Mouse (Mus musculus): ENCODE results near the gene Baz2b. TPM values are rescaled to one million over a fixed set of nuclear protein-coding genes. Genes with fewer than 3 reads are reported as not detected.

The Baz2b gene
- polyA plus RNA-seq, 1 experiment from 2014 or later = 22.1 TPM

GRCm38 (mm10) chr2:60041485-60042274 is 168.0 kb downstream of the Baz2b start:
- no peak for ATAC-seq
- Histone ChIP-seq H3K9ac (no peak overlapping the region), H3K4me3 (no peak overlapping the region), H3K36me3 (no peaks in the 10 kb centered on the region), H3K27ac (no peak overlapping the region), H3K9me3 (replicated peaks) (no peaks in the 10 kb centered on the region), H3K27me3 (replicated peaks) (no peaks in the 10 kb centered on the region), H3K4me1 (peaks cover 14% of the 10 kb centered on the region), H3K4me2 (no peak overlapping the region)
- 68% methylated on average over 4 of the region's 4 CpGs for WGBS (ENCODE audit: insufficient replicate concordance)

- H3K4me1 ChIP-seq = peaks cover 4% of the 10 kb centered on the region; the same call in 1 of the 2 replicates
- no peak overlapping the region for H3K9ac ChIP-seq
- no peak overlapping the region for H3K27ac ChIP-seq
- H3K36me3 ChIP-seq = no peaks in the 10 kb centered on the region
- H3K9me3 ChIP-seq (replicated peaks) = no peaks in the 10 kb centered on the region
- 82% methylated on average over 3 of the region's 3 CpGs for WGBS (ENCODE audit: insufficient replicate concordance)
- no peaks in the 10 kb centered on the region for H3K27me3 ChIP-seq (replicated peaks)
- no peak for ATAC-seq
- H3K4me3 ChIP-seq = no peak overlapping the region
- H3K4me2 ChIP-seq = no peak overlapping the region
Measured at GRCm38 (mm10) chr2:60040162-60040561, 169.5 kb downstream of the Baz2b start.

GRCm38 (mm10) chr2:60037011-60037551 is 172.6 kb downstream of the Baz2b start:
- H3K27me3 ChIP-seq (replicated peaks) = no peaks in the 10 kb centered on the region
- no peaks in the 10 kb centered on the region for H3K36me3 ChIP-seq
- no peaks in the 10 kb centered on the region; the same call in 1 of the 2 replicates for H3K4me1 ChIP-seq
- peak overlapping the region; percentile 52 for H3K9ac ChIP-seq
- H3K4me2 ChIP-seq = peak overlapping the region; percentile 74
- H3K9me3 ChIP-seq (replicated peaks) = no peaks in the 10 kb centered on the region
- peak overlapping the region; percentile 56 for H3K4me3 ChIP-seq
- WGBS (ENCODE audit: insufficient replicate concordance) = 13% methylated on average over 19 of the region's 19 CpGs
- peak; percentile 74 for ATAC-seq
- H3K27ac ChIP-seq = 0 out of 2 replicates have a peak overlapping the region, but pooled peaks have one; percentile 11

GRCm38 (mm10) chr2:60036361-60036760 is 173.3 kb downstream of the Baz2b start:
- H3K4me2 ChIP-seq = peak overlapping the region; percentile 74
- ATAC-seq = no peak
- no peaks in the 10 kb centered on the region for H3K4me1 ChIP-seq
- 69% methylated on average over 3 of the region's 3 CpGs for WGBS (ENCODE audit: insufficient replicate concordance)
- H3K9ac ChIP-seq = peak overlapping the region; percentile 52; the same call in 1 of the 2 replicates
- no peak overlapping the region for H3K27ac ChIP-seq
- no peaks in the 10 kb centered on the region for H3K9me3 ChIP-seq (replicated peaks)
- H3K4me3 ChIP-seq = no peak overlapping the region
- H3K36me3 ChIP-seq = no peaks in the 10 kb centered on the region
- H3K27me3 ChIP-seq (replicated peaks) = no peaks in the 10 kb centered on the region

- no peaks in the 10 kb centered on the region for H3K4me1 ChIP-seq
- no peaks in the 10 kb centered on the region for H3K27me3 ChIP-seq (replicated peaks)
- ATAC-seq = no peak
- no peaks in the 10 kb centered on the region for H3K9me3 ChIP-seq (replicated peaks)
- H3K4me3 ChIP-seq = no peak overlapping the region
- H3K4me2 ChIP-seq = no peak overlapping the region
- H3K27ac ChIP-seq = no peak overlapping the region
- no peaks in the 10 kb centered on the region for H3K36me3 ChIP-seq
- no peak overlapping the region for H3K9ac ChIP-seq
- WGBS (ENCODE audit: insufficient replicate concordance) = 76% methylated on average over 3 of the region's 3 CpGs
Measured at GRCm38 (mm10) chr2:60030991-60031390, 178.6 kb downstream of the Baz2b start.

- WGBS (ENCODE audit: insufficient replicate concordance) = 86% methylated on average over 5 of the region's 5 CpGs
- Histone ChIP-seq H3K9me3 (replicated peaks) (no peaks in the 10 kb centered on the region), H3K27ac (no peak overlapping the region), H3K4me3 (no peak overlapping the region), H3K4me1 (no peaks in the 10 kb centered on the region), H3K4me2 (no peak overlapping the region), H3K9ac (no peak overlapping the region), H3K27me3 (replicated peaks) (no peaks in the 10 kb centered on the region), H3K36me3 (no peaks in the 10 kb centered on the region)
- no peak for ATAC-seq
Measured at GRCm38 (mm10) chr2:60029020-60029419, 180.6 kb downstream of the Baz2b start.

GRCm38 (mm10) chr2:60027166-60027565 is 182.5 kb downstream of the Baz2b start:
- WGBS (ENCODE audit: insufficient replicate concordance) = 91% methylated on average over 5 of the region's 5 CpGs
- Histone ChIP-seq H3K36me3 (no peaks in the 10 kb centered on the region), H3K4me2 (no peak overlapping the region), H3K9ac (no peak overlapping the region), H3K27me3 (replicated peaks) (no peaks in the 10 kb centered on the region), H3K4me1 (no peaks in the 10 kb centered on the region), H3K4me3 (no peak overlapping the region), H3K27ac (no peak overlapping the region), H3K9me3 (replicated peaks) (no peaks in the 10 kb centered on the region)
- no peak for ATAC-seq

- Histone ChIP-seq H3K36me3 (no peaks in the 10 kb centered on the region), H3K9ac (no peak overlapping the region), H3K27me3 (replicated peaks) (no peaks in the 10 kb centered on the region), H3K4me2 (no peak overlapping the region), H3K4me3 (no peak overlapping the region), H3K4me1 (no peaks in the 10 kb centered on the region), H3K27ac (no peak overlapping the region), H3K9me3 (replicated peaks) (no peaks in the 10 kb centered on the region)
- 78% methylated on average over 6 of the region's 6 CpGs for WGBS (ENCODE audit: insufficient replicate concordance)
- ATAC-seq = no peak
Measured at GRCm38 (mm10) chr2:60026554-60026953, 183.1 kb downstream of the Baz2b start.

- Histone ChIP-seq H3K27ac (no peak overlapping the region), H3K9me3 (replicated peaks) (no peaks in the 10 kb centered on the region), H3K4me3 (no peak overlapping the region), H3K27me3 (replicated peaks) (no peaks in the 10 kb centered on the region), H3K4me2 (no peak overlapping the region), H3K9ac (no peak overlapping the region), H3K36me3 (no peaks in the 10 kb centered on the region), H3K4me1 (0 out of 2 replicates have a peak, but pooled peaks cover 8% of the 10 kb centered on the region)
- ATAC-seq = no peak
- 88% methylated on average over 7 of the region's 7 CpGs for WGBS (ENCODE audit: insufficient replicate concordance)
Measured at GRCm38 (mm10) chr2:60023777-60024176, 185.9 kb downstream of the Baz2b start.

GRCm38 (mm10) chr2:60021556-60021955 is 188.1 kb downstream of the Baz2b start:
- no peaks in the 10 kb centered on the region for H3K36me3 ChIP-seq
- H3K27ac ChIP-seq = no peak overlapping the region
- ATAC-seq = no peak
- H3K4me2 ChIP-seq = no peak overlapping the region
- H3K9ac ChIP-seq = no peak overlapping the region
- WGBS (ENCODE audit: insufficient replicate concordance) = 81% methylated on average over 5 of the region's 5 CpGs
- no peak overlapping the region for H3K4me3 ChIP-seq
- no peaks in the 10 kb centered on the region for H3K27me3 ChIP-seq (replicated peaks)
- no peaks in the 10 kb centered on the region for H3K9me3 ChIP-seq (replicated peaks)
- 0 out of 2 replicates have a peak, but pooled peaks cover 8% of the 10 kb centered on the region for H3K4me1 ChIP-seq

GRCm38 (mm10) chr2:60021138-60021537 is 188.5 kb downstream of the Baz2b start:
- Histone ChIP-seq H3K4me2 (no peak overlapping the region), H3K27me3 (replicated peaks) (no peaks in the 10 kb centered on the region), H3K9ac (no peak overlapping the region), H3K9me3 (replicated peaks) (no peaks in the 10 kb centered on the region), H3K4me1 (0 out of 2 replicates have a peak, but pooled peaks cover 8% of the 10 kb centered on the region), H3K4me3 (no peak overlapping the region), H3K27ac (no peak overlapping the region), H3K36me3 (no peaks in the 10 kb centered on the region)
- ATAC-seq = no peak
- WGBS (ENCODE audit: insufficient replicate concordance) = 68% methylated on average over 6 of the region's 6 CpGs

GRCm38 (mm10) chr2:60019546-60020250 is 189.9 kb downstream of the Baz2b start:
- H3K9ac ChIP-seq = no peak overlapping the region
- H3K4me3 ChIP-seq = no peak overlapping the region
- no peaks in the 10 kb centered on the region for H3K9me3 ChIP-seq (replicated peaks)
- 83% methylated on average over 3 of the region's 3 CpGs for WGBS (ENCODE audit: insufficient replicate concordance)
- ATAC-seq = no peak
- H3K36me3 ChIP-seq = no peaks in the 10 kb centered on the region
- no peak overlapping the region for H3K4me2 ChIP-seq
- peak overlapping the region; percentile 45; the same call in 1 of the 2 replicates for H3K27ac ChIP-seq
- H3K27me3 ChIP-seq (replicated peaks) = no peaks in the 10 kb centered on the region
- 0 out of 2 replicates have a peak, but pooled peaks cover 8% of the 10 kb centered on the region for H3K4me1 ChIP-seq

All from liver, embryonic 12.5 days (tissue).